Mouse (Mus musculus) bone marrow macrophage, adult 2 months (primary cell): ENCODE data around the gene Sh2d3c.

Experiments
- CTCF ChIP-seq: IDR thresholded peaks from 2 replicates; pipeline ENCODE4 v1.5.1; 2012; ENCODE audit warnings: low read depth, mild to moderate bottlenecking, low read length, moderate library complexity
- POLR2A ChIP-seq: IDR thresholded peaks from 2 replicates; pipeline ENCODE4 v1.6.1; 2012; ENCODE audit warnings: mild to moderate bottlenecking, low read depth, low read length, borderline replicate concordance

DNA sequence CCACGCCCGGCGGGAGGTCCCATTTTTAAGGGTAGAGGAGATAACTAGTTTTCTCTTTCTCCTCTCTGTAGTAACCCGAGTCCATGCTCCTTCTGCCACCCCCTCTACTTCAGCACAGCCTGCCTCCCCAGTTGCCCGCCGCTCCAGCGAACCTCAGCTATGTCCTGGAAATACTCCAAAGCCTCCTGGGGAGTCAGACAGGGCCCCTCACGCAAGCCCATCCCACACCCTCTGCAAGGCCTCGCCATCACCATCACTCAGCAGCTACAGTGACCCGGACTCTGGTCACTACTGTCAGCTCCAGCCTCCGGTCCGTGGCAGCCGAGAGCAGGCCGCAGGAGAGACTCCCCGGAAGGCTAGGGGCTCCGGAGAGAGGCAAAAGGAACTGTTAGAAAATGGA is 28.2 kb downstream of the Sh2d3c start:
- no peak for TF ChIP-seq CTCF
- TF ChIP-seq POLR2A = no peak
